Mouse (Mus musculus): Measurements from ENCODE around the gene Hrh1. TPM values are rescaled to one million over a fixed set of nuclear protein-coding genes. Genes with fewer than 3 reads are reported as not detected.

Gene Hrh1
- polyA plus RNA-seq, 1 experiment from 2014 or later, result not detected

GRCm38 (mm10) chr6:114434524-114434923, 36.8 kb downstream of the Hrh1 start:
- H3K27ac ChIP-seq (ENCODE audit: low read depth), result no peak overlapping the region
- peaks cover 1% of the 10 kb centered on the region; the same call in 1 of the 2 replicates for H3K9me3 ChIP-seq (ENCODE audit: low read depth, low read length)
- no peak for ATAC-seq (ENCODE audit: insufficient read depth)
- TF ChIP-seq CTCF (IDR thresholded peaks at IDR 0.05; ENCODE audit: low read depth), result no peak
- whole genome bisulfite sequencing, result 76% methylated on average over 5 of the region's 5 CpGs
- no peak for DNase-seq
- H3K36me3 ChIP-seq (ENCODE audit: insufficient read depth), result no peaks in the 10 kb centered on the region
- no peaks in the 10 kb centered on the region for H3K4me1 ChIP-seq (ENCODE audit: insufficient read depth)
- H3K4me3 ChIP-seq (ENCODE audit: low read depth, low read length), result no peak overlapping the region
- no peaks in the 10 kb centered on the region for H3K27me3 ChIP-seq (ENCODE audit: insufficient read depth, low read length)
- no peak overlapping the region for H3K4me2 ChIP-seq
- no peak overlapping the region for H3K9ac ChIP-seq

GRCm38 (mm10) chr6:114440302-114440701, 42.6 kb downstream of the Hrh1 start:
- no peak for ATAC-seq (ENCODE audit: insufficient read depth)
- 45% methylated on average over 2 of the region's 2 CpGs for WGBS
- TF ChIP-seq CTCF (IDR thresholded peaks at IDR 0.05; ENCODE audit: low read depth), result peak; percentile 21; the same call in 1 of the 2 replicates

GRCm38 (mm10) chr6:114440788-114441453, 43.2 kb downstream of the Hrh1 start:
- no peak for ATAC-seq (ENCODE audit: insufficient read depth)
- Histone ChIP-seq H3K4me1 (ENCODE audit: insufficient read depth) (no peaks in the 10 kb centered on the region), H3K9me3 (ENCODE audit: low read depth, low read length) (peaks cover 5% of the 10 kb centered on the region; the same call in 1 of the 2 replicates), H3K4me3 (ENCODE audit: low read depth, low read length) (no peak overlapping the region), H3K4me2 (no peak overlapping the region), H3K27ac (ENCODE audit: low read depth) (no peak overlapping the region), H3K9ac (no peak overlapping the region), H3K36me3 (ENCODE audit: insufficient read depth) (no peaks in the 10 kb centered on the region), H3K27me3 (ENCODE audit: insufficient read depth, low read length) (no peaks in the 10 kb centered on the region)
- 52% methylated on average over 10 of the region's 10 CpGs for WGBS
- DNase-seq, result no peak
- TF ChIP-seq CTCF (IDR thresholded peaks at IDR 0.05; ENCODE audit: low read depth), result no peak

More at GRCm38 (mm10) chr6:114440302-114440701, 42.6 kb downstream of the Hrh1 start:
- DNase-seq, result peak; percentile 18
- Histone ChIP-seq H3K36me3 (ENCODE audit: insufficient read depth) (no peaks in the 10 kb centered on the region), H3K4me1 (ENCODE audit: insufficient read depth) (no peaks in the 10 kb centered on the region), H3K27me3 (ENCODE audit: insufficient read depth, low read length) (no peaks in the 10 kb centered on the region), H3K9me3 (ENCODE audit: low read depth, low read length) (peaks cover 5% of the 10 kb centered on the region; the same call in 1 of the 2 replicates), H3K27ac (ENCODE audit: low read depth) (no peak overlapping the region), H3K4me2 (no peak overlapping the region), H3K9ac (no peak overlapping the region), H3K4me3 (ENCODE audit: low read depth, low read length) (no peak overlapping the region)

- peaks cover 5% of the 10 kb centered on the region; the same call in 1 of the 2 replicates for H3K9me3 ChIP-seq (ENCODE audit: low read depth, low read length)
- H3K4me1 ChIP-seq (ENCODE audit: insufficient read depth), result no peaks in the 10 kb centered on the region
- no peak for ATAC-seq (ENCODE audit: insufficient read depth)
- no peaks in the 10 kb centered on the region for H3K27me3 ChIP-seq (ENCODE audit: insufficient read depth, low read length)
- WGBS, result 79% methylated on average over 1 of the region's 1 CpGs
- no peaks in the 10 kb centered on the region for H3K36me3 ChIP-seq (ENCODE audit: insufficient read depth)
- no peak for DNase-seq
- no peak for TF ChIP-seq CTCF (IDR thresholded peaks at IDR 0.05; ENCODE audit: low read depth)
- H3K4me3 ChIP-seq (ENCODE audit: low read depth, low read length), result no peak overlapping the region
- H3K4me2 ChIP-seq, result no peak overlapping the region
- H3K27ac ChIP-seq (ENCODE audit: low read depth), result no peak overlapping the region
- no peak overlapping the region for H3K9ac ChIP-seq
Observed at GRCm38 (mm10) chr6:114444247-114444844, 46.6 kb downstream of the Hrh1 start.

GRCm38 (mm10) chr6:114444976-114445375, 47.2 kb downstream of the Hrh1 start:
- Histone ChIP-seq H3K9ac (no peak overlapping the region), H3K9me3 (ENCODE audit: low read depth, low read length) (no peaks in the 10 kb centered on the region), H3K4me3 (ENCODE audit: low read depth, low read length) (no peak overlapping the region), H3K4me2 (no peak overlapping the region), H3K27me3 (ENCODE audit: insufficient read depth, low read length) (no peaks in the 10 kb centered on the region), H3K27ac (ENCODE audit: low read depth) (no peak overlapping the region), H3K4me1 (ENCODE audit: insufficient read depth) (no peaks in the 10 kb centered on the region), H3K36me3 (ENCODE audit: insufficient read depth) (no peaks in the 10 kb centered on the region)
- TF ChIP-seq CTCF (IDR thresholded peaks at IDR 0.05; ENCODE audit: low read depth), result no peak
- ATAC-seq (ENCODE audit: insufficient read depth) (no peak), DNase-seq (no peak)
- WGBS, result 50% methylated on average over 3 of the region's 3 CpGs

GRCm38 (mm10) chr6:114448888-114449287, 51.2 kb downstream of the Hrh1 start:
- Histone ChIP-seq H3K9me3 (ENCODE audit: low read depth, low read length) (no peaks in the 10 kb centered on the region), H3K4me2 (no peak overlapping the region), H3K27ac (ENCODE audit: low read depth) (no peak overlapping the region), H3K9ac (no peak overlapping the region), H3K36me3 (ENCODE audit: insufficient read depth) (no peaks in the 10 kb centered on the region), H3K4me1 (ENCODE audit: insufficient read depth) (no peaks in the 10 kb centered on the region), H3K27me3 (ENCODE audit: insufficient read depth, low read length) (no peaks in the 10 kb centered on the region), H3K4me3 (ENCODE audit: low read depth, low read length) (no peak overlapping the region)
- WGBS, result 67% methylated on average over 9 of the region's 9 CpGs
- ATAC-seq (ENCODE audit: insufficient read depth), result no peak
- no peak for DNase-seq
- no peak for TF ChIP-seq CTCF (IDR thresholded peaks at IDR 0.05; ENCODE audit: low read depth)

- 84% methylated on average over 4 of the region's 4 CpGs for WGBS
Observed at GRCm38 (mm10) chr6:114455267-114455666, 57.5 kb downstream of the Hrh1 start.

More at GRCm38 (mm10) chr6:114455267-114455666, 57.5 kb downstream of the Hrh1 start:
- Histone ChIP-seq H3K27ac (ENCODE audit: low read depth) (no peak overlapping the region), H3K9ac (no peak overlapping the region), H3K9me3 (ENCODE audit: low read depth, low read length) (no peaks in the 10 kb centered on the region), H3K4me1 (ENCODE audit: insufficient read depth) (0 out of 2 replicates have a peak, but pooled peaks cover 6% of the 10 kb centered on the region), H3K4me2 (no peak overlapping the region), H3K27me3 (ENCODE audit: insufficient read depth, low read length) (no peaks in the 10 kb centered on the region), H3K36me3 (ENCODE audit: insufficient read depth) (no peaks in the 10 kb centered on the region), H3K4me3 (ENCODE audit: low read depth, low read length) (no peak overlapping the region)
- no peak for ATAC-seq (ENCODE audit: insufficient read depth)
- no peak for DNase-seq
- TF ChIP-seq CTCF (IDR thresholded peaks at IDR 0.05; ENCODE audit: low read depth), result no peak
